Mouse (Mus musculus): Measurements from ENCODE around the gene Rps6ka5. TPM values are rescaled to one million over a fixed set of nuclear protein-coding genes. Genes with fewer than 3 reads are reported as not detected.

Rps6ka5 gene
- total RNA-seq, 2 experiments from 2014 or later = 10.2 to 11.3 TPM

DNA sequence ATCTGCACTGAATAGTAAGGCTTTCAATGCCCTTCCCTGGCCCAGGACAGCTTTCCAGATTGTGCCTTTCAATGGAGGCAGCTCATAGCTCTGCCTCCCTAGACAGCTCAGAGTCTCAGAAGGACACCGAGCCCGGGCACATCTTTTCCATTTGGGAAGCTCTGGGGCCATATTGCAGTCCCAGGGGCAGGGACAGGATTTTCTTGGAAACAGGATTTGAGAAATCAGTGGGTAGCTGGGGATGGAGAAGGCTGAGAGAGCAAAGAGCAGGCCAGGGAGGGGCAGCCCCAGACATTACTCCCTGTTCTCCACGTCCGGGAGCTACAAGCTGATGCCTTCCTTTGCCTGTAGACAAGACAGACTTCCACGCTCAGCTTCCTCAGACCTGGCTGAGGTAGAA is 197.1 kb downstream of the Rps6ka5 start:
- DNase-seq = no peak

DNA sequence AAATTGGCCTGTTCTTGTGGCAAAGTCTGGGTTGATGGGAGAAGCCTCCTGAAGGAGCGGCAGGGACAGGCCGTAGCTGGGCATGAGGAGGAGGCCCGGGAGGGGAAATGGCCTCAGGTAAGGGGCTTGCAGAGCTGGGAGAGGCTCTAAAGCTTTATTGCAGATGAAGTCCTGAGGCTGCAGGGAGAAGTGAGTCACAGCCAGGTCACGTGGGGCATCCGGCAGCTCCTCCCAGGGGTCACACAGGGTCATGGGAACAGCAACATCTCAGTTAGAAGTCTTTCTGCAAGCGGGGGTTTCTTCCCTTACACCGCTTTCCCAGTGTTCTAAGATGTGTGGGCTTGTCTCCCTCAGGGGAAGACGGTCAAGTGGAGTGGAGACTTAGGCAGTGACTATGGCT is 197.6 kb downstream of the Rps6ka5 start:
- peak; percentile 84 to 89 for DNase-seq

DNA sequence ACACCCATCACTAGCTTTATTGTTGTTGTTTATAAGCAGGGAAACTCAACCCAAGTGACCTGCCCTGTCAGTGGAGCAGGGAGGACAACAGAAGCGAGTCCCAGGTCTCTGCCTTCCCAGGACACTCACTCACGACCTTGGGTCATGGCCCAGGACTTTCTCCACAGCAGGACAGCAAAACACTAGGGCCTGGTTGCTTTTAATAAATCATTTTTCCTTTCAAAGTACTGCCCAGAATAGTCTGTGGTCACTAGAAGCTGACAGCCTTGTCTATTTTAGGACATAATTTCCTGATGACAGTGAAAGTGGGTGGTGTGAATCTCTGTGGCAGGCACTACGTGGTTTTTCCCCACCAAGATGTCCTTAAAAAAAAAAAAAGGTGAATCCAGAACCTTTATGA is 198.5 kb downstream of the Rps6ka5 start:
- DNase-seq = peak in 1 of 2 experiments; percentile 59

DNA sequence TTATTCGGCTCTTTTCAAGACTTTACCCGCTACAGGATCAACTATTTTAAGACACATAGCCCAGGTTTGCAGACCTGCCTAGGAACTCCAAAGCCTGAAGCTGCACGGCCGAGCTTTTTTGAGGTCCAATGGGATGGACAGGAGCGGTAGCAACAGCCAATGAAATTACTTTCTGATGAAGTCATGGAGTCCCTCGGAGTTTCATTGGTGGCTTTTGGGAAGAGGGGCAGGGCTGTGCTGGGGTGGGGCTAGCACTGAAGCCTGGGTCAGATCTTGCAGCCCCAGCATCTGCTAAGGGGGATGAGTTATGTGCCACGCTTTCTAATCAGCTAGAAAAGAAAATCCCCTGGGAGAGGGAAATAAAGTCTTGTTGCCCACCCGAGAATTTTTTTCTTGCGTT is 199.0 kb downstream of the Rps6ka5 start:
- peak; percentile 84 to 92 for DNase-seq

DNA sequence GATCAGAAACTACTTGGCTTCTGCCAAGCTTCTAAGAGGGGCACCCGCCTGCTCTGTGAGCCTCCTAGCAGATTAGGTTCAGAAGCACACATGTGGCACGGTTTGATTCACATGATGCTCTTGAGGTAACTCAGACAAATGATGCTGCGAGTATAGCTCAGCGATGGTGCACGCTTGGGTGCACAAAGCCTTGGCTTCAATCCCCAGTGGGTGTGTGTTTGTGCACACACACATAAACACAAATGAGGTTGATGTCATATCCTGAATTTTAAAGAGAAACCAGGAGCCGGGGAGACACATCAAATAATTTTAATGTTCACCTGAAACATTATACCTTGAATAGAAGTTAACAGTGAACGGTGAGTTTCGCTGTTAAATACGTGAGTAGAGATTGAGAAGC is 199.5 kb downstream of the Rps6ka5 start:
- no peak for DNase-seq

DNA sequence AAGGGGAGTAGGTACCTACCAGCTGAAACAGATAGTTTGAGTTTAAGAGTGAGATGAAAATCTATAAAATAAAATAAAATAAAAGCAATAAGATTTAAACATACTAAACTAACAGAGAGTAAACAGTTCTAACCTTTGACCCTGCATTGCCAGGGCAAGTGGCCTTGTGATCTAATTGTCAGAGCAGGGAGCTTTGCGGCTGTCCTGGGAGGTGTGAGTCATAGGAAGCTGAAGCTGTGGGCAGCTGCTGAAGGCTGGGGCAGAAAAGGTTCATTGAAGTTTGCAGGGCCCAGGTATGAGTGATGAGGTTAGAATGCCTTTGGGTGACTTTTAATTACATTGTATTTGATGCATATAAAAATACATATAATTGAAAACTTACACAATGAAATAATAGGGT is 200.8 kb downstream of the Rps6ka5 start:
- no peak for DNase-seq

DNA sequence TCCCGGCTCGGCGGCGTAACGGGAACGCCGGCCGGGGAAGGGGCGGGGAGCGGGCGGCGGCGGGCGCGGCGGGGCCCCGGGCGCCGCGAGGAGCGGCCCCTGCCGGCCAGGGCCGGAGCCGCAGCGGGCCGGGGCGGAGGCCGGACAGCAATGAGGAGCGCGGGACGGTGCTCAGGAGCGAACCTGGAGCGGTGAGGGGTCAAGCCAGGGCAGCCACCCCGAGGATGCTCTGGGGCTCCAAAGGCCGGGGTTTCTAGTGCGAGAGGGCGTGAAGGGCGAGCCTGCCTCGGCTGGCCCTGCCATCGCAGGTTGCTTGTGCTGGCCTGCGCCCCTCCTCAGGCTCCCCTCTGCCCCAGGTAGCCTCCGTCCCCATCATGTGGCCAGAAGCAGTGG is 206.0 kb downstream of the Rps6ka5 start, which contains the start of gene Ttc7b:
Ttc7b (minus strand) TSS at position 33 of the 393 bp plus-strand sequence.
- DNase-seq = peak; percentile 69 to 70

DNA sequence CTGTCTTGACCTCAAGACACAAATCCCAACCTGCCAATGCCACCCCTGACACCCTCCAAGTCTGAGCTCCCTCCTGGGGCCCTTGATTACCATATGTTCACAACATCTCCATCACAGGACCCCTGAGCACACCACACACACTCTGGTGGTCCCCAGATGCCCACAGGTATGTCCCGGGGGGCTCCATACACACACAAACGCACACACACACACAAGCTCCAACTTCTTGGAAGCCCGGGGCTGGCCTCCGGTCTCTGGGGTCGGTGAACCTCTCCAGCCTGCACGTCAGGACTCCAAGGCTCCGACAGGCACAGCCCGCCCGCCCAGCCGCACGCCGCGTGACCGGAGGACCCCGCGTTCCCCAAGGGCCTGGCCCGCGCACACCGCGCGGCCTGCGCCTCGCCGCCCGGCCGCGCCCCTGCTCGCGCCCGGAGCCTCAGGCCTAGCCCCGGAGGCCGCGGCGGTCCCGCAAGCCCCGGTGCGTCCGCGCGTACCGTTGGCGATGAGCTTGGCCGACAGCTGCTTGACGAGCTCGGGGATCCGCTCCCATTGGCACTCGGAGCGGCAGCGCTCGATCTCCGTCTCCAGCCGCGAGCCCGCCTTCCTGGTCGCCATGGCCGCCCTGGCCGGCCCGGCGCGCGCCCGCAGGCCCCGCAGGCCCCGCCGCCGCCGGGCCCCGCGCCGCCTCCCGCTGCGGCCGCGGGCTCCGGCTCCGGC is 206.5 kb downstream of the Rps6ka5 start:
- peak; percentile 66 to 69 for DNase-seq

DNA sequence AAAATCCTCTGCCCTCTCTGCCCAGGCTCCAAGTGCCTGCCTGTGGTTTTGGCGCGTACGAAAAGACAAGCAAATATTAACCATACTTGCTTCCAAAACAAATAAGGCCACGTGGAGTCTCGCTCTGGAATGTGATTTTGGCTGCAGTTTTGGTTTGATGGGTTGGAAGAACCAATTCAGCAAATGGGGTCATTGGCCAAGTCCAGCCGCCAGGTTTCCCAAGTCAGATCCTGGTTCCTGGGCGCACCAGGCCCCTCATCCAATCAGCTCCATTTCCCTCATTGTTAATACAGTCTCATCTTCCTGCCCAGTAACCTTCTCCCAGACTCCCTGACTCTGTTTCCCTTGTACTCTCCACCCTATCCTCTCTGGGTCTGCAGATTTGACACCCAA is 207.1 kb downstream of the Rps6ka5 start:
- DNase-seq = peak in 1 of 2 experiments; percentile 64

DNA sequence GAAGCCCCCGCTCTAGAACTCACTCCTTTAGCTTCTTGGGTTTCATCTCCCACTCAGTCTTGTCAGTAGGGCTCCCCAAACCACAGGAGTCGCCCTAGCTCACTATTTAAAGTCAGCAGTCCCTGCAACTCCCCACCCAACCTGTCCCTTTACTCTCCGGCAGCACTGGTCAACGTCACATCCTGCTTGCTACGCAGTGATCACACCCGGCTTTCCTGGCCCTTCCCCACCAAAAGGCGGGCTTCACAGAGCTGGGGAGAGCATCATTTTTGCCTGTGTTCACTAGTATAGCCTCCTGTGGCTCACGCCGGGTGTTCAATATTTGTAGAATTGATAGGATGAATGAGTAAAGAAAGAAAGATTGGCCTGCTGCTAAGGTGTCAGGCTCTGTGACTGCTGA is 209.4 kb downstream of the Rps6ka5 start:
- DNase-seq = no peak

DNA sequence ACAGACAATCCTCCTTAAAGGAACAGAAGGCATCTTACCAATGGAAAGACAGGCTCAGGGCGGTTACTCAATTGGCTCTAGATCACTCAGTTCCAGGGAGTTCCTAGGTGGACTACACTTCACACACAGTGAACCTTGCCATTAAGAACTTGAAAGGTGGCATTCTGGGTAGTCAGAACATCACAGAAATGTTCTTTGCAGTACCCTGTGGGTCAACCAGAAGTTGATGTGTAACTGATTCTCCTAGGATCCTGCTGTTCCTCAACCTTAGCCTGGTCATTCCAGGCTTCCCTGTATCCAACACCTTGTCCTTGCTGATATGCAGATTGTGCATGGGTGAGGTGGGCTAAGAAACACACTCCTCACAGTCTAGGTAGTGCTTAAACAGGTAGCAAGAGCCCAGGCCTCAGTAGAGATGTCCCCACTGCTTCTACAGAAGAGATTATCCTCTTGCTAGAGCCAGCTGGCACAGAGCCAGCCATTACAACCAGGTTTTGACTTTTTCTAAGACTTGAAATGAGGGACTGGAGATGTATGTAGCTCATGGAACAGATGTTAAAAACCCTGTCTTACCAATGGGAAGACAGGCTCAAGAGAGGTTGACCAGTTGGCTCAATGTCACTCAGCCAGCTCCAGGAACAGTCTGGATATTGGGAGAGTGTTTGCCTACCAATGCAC is 210.5 kb downstream of the Rps6ka5 start:
- no peak for DNase-seq

DNA sequence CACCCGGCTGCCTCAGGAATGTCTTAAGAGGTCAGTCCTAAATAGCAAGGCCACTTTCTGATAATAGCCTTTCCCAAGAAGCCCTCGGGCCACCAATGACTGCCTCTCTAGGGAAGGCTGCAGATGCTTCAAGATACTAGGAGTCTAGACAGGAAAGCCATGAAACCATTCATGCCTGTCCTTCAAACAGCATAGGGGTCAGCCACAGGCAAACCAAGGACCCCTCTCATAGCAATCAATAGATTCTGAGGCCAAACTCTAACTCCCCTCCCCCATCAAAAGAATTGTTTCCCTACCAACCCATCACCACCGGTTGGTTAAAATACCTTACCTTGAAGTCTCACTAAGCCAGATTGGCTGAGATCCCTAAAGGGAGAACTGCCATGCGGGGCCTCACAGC is 211.3 kb downstream of the Rps6ka5 start:
- DNase-seq = no peak

DNA sequence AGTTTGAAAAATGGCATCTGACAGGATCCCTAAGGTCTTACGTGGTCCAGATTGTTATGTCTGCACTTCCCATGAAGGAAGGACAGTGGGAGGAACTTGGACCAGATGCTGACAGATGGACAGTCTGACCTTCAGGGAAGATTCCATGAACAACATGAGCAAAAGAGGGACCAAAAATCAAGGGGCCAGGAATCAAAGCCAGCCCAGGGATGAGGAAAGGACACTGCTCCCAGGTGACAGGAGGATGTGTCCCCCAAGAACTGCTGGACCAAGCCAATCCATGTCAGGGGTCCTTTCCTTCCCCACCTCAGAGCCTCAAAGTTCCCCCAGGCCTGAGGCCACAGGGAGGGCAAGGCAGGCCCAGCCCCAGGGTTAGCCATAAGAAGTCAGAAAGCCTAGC is 212.2 kb downstream of the Rps6ka5 start:
- no peak for DNase-seq

DNA sequence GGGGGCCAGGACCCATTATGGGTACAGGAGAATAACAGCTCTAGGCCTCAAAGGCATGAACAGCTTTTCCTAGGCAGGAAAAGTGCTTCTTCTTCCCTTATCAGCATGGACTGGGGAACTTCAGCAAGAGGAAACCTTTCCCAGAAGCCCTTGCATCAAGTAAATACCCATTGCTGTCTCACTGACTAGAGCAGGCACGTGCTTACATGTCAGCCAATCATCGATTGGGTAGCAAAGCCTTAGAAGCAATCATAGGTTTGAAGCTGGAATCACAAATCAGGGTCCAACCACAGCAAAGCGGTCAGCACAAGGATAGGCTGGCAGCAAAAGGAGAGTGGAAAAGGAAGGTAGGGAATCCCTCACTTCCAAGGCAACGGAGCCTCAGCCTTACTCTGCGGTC is 213.7 kb downstream of the Rps6ka5 start:
- no peak for DNase-seq

DNA sequence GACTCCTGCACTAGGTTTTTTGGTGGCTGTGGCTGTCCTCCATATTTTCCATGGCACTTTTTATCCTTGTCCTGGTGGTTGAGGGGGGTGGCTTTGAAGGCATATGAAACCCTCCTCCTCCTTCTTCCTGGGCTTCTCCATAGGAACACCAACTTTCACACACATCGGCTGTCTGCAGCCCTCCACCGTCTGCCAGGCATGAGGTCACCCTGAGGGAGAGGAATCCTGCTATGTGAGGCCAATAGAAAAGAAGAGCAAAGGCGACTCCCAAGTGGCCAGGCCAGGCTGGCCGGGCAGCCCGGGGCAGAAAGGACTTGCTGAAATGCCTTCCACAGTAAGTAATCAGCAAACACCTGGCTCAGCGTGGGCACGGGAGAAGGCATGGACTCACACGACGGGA is 214.1 kb downstream of the Rps6ka5 start:
- peak; percentile 56 to 68 for DNase-seq

DNA sequence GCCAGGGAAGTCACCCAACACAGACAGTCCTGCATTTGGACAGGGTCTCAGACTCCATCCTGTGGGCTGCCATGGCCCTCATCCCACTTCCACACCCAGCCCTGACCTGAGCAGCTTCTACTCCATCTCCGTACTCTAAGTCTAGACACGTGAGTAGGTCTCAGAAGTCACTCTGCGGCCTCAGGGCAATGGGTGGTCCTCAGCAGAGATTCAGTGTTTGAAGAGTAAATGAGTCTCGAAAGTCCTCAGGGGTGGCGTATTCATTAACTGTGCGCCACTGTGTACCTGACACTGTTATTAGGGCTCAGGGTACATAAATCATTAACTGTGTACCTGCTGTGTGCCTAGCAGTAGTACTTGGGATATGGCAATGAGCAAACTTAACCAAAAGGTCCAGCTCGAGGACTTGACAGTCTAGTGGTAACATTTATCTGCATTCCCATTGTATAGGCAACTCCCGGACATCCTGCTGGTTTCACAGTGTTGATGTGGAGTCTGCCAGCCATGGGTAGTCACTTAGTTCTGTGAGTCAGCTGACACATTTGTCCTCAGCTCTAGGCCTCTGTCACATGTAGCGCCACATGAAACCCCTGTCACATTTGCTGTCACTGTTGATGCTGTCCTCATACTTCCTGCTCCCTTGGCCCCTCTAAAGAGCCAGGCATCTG is 217.0 kb downstream of the Rps6ka5 start:
- DNase-seq = no peak

DNA sequence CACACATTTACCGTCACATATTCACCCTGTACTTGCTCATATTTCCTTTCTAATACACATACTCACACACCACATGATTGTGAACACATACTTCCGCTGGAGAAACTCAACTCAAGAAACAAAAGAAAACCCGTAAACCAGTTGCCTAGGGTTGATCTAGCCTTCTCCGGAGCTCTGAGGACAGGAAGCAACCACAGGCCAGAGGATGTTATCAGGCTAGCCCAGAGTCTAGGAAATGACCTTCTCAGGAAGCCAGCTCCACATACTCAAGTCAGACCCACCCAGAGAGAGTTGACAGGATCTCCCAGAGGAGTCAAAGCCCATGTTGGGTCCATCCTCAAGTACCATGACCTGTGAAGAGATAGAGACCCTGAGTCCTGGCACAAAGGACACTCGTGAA is 218.1 kb downstream of the Rps6ka5 start:
- peak in 1 of 2 experiments; percentile 70 for DNase-seq

DNA sequence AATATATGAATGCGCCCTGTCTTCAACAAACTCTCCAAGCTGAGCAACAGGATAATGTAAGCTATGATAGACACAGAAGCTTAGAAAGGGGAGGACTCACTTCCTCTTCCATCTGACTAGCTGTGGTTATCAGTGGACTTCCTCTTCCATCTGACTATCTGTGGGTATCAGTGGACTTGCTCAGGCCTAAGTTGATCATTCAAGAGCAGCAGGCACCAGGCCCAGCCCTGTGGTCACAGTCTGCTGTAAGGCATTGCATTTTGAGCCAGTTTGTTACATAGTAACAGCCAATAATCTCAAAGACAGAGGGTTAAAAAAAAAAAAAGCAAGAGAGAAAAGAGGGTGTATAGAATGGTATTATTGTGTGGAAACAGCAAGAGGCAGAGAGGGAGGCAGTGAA is 221.3 kb downstream of the Rps6ka5 start:
- DNase-seq = no peak

DNA sequence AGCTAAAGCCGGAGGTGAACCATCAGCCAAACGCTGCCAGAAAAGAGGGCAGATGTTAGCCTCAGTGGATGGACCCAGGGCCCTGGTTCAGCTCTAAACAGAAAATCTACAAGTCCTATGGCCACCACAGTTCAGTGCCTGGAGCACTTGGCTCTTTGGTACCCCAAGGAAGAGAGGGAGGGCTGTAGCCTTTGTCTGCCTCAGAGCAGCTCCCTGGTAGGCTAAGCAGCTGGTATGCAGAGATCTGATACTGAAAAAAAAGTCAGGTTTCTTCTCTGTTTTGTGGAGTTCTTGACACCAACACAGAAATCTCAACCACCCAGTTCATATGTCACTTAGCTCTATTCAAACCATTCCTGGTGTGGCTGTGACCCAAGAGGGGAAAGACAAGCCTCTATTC is 222.2 kb downstream of the Rps6ka5 start:
- no peak for DNase-seq

DNA sequence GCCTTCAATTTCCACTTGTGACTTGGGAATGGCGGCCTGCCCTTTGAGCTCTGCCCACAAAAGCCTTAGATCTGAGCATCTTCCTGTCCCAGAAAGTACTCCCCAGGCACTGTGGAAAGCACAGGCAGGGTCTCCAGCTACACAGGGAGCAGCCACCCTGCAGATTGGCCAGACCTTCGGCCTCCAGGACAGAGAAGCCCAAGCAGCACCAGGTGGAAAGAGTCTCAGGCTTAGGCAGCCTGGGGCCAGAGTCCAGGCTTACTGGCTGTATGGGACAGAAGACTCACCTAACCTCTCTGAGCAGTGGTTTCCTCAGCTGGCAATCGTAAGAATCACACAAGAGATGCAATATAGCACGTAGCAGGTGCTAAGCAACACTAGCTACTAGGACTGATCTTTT is 223.1 kb downstream of the Rps6ka5 start:
- DNase-seq = no peak

DNA sequence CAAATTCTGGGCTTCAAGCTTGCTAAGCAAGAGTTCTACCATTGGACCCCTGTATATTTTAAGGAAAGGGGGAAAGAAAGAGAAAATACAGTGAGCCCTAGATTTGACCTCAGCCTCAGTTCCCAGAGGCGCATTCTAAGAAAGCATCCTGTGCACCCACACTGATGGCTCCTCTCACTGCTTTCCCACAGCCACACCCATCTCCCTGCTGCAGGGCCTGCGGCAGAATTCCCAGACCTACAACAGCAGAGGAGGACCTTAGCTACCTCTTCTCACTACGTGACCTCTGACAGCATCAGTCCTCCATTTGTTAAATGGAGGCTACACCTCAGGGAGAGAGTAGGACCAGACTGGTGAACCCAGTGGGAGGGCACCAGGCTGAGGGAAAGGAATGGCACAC is 224.2 kb downstream of the Rps6ka5 start:
- DNase-seq = no peak

DNA sequence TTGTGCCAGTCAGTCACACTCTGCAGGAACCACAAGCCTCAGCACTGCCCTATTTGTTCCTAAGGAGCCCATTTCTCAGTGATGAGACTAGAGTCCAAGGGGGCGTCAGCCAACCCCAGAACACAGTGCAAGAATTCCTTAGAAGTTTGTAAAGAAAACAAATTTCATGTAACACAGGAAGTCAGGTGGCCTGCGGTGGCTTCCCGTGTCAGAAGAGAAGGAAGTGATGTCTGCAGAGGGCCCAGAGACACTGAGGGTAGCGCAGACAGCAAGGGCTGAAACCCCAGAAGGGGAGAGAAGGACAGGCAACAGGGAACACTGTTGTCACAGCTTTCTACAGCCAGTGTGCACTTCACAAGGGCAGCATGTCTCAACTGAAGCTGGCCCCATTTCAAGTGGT is 225.5 kb downstream of the Rps6ka5 start:
- DNase-seq = no peak

DNA sequence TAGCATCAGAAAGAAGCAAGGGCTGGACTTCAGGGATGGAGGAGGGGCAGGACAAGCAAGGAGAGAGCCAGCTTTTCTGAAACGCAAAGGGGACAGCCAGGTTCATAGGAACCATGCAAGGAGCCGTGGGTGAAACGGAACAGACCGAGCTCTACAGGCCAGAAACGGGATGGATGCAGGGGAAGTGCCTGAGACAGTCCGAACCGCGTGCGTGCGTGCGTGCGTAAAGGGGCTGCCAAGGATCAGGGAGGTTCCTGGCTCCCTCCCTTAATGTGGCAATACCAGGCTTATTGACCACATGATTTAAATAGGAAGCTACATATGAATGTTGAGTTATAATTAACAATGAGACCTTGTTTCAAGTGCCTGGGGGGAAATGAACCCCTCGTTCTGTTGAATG is 227.3 kb downstream of the Rps6ka5 start:
- DNase-seq = no peak
